Mouse (Mus musculus) lung, postnatal 25 days (tissue): ENCODE measurements around the gene Nell1.

ENCODE experiments used
- DNase-seq: peaks from one replicate; pipeline ENCODE4 v3.0.0; 2022; ENCODE audit warnings: low spot score

Nell1 gene

GRCm38 (mm10) chr7:50260016-50260415 lies 285.4 kb downstream of the Nell1 start:
- DNase-seq, result no peak

GRCm38 (mm10) chr7:50295508-50295907 lies 320.8 kb downstream of the Nell1 start:
- no peak for DNase-seq

- DNase-seq, result no peak
Measured at GRCm38 (mm10) chr7:50338226-50338625, 363.6 kb downstream of the Nell1 start.

GRCm38 (mm10) chr7:50338757-50339156 lies 364.1 kb downstream of the Nell1 start:
- DNase-seq, result no peak

GRCm38 (mm10) chr7:50351564-50351963 lies 376.9 kb downstream of the Nell1 start:
- no peak for DNase-seq

- DNase-seq, result no peak
Measured at GRCm38 (mm10) chr7:50357213-50357612, 382.5 kb downstream of the Nell1 start.

- DNase-seq, result no peak
Measured at GRCm38 (mm10) chr7:50362039-50362438, 387.4 kb downstream of the Nell1 start.

GRCm38 (mm10) chr7:50374876-50375275 lies 400.2 kb downstream of the Nell1 start:
- no peak for DNase-seq

- DNase-seq, result no peak
Measured at GRCm38 (mm10) chr7:50410421-50410820, 435.8 kb downstream of the Nell1 start.

- no peak for DNase-seq
Measured at GRCm38 (mm10) chr7:50419976-50420375, 445.3 kb downstream of the Nell1 start.

GRCm38 (mm10) chr7:50422422-50423195 lies 447.9 kb downstream of the Nell1 start:
- no peak for DNase-seq

- DNase-seq, result no peak
Measured at GRCm38 (mm10) chr7:50429725-50430124, 455.1 kb downstream of the Nell1 start.

- no peak for DNase-seq
Measured at GRCm38 (mm10) chr7:50441237-50441636, 466.6 kb downstream of the Nell1 start.

- no peak for DNase-seq
Measured at GRCm38 (mm10) chr7:50447316-50447715, 472.7 kb downstream of the Nell1 start.

- no peak for DNase-seq
Measured at GRCm38 (mm10) chr7:50467742-50468141, 493.1 kb downstream of the Nell1 start.

GRCm38 (mm10) chr7:50470555-50470954 lies 495.9 kb downstream of the Nell1 start:
- no peak for DNase-seq

GRCm38 (mm10) chr7:50482011-50482410 lies 507.3 kb downstream of the Nell1 start:
- DNase-seq, result no peak

- DNase-seq, result peak; percentile 18
Measured at GRCm38 (mm10) chr7:50485304-50485703, 510.6 kb downstream of the Nell1 start.

GRCm38 (mm10) chr7:50486884-50487420 lies 512.3 kb downstream of the Nell1 start:
- DNase-seq, result peak; percentile 7

- DNase-seq, result no peak
Measured at GRCm38 (mm10) chr7:50501562-50501961, 526.9 kb downstream of the Nell1 start.

- no peak for DNase-seq
Measured at GRCm38 (mm10) chr7:50507047-50507446, 532.4 kb downstream of the Nell1 start.

GRCm38 (mm10) chr7:50514830-50515229 lies 540.2 kb downstream of the Nell1 start:
- no peak for DNase-seq

GRCm38 (mm10) chr7:50516681-50517080 lies 542.0 kb downstream of the Nell1 start:
- DNase-seq, result no peak

- no peak for DNase-seq
Measured at GRCm38 (mm10) chr7:50543373-50543772, 568.7 kb downstream of the Nell1 start.
